Mouse (Mus musculus) frontal cortex, postnatal 25 days (tissue): Measurements from ENCODE around the gene Dusp10.

Experiments used
- DNase-seq, 2 experiments: peaks; one replicate each; pipeline ENCODE4 v3.0.0; 2022; ENCODE audit warnings: low spot score in 2 of 2

Dusp10 gene

GRCm38 (mm10) chr1:184053711-184054110 is 40.6 kb downstream of the Dusp10 start:
- DNase-seq, result no peak

GRCm38 (mm10) chr1:184054176-184054575 is 41.1 kb downstream of the Dusp10 start:
- no peak for DNase-seq

DNA sequence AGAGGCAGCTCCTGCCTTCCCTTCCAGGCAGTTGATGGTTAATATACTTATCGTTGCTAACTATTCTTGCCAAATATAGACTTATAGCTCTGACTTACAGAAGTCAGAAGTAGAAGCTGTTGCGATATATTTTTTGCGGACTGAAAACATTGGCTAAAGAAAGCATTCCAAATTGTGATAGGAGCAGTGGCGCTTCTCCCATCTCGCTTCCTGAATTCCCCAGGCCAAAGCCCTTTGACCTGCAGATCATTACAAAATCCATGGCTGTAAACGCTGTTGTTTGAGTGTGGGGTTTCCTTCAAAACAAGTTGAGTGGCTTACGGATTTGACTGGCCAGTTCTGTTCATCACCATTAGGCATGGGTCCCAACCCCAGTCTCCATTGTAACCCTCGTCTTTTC is 45.1 kb downstream of the Dusp10 start:
- DNase-seq, result no peak

DNA sequence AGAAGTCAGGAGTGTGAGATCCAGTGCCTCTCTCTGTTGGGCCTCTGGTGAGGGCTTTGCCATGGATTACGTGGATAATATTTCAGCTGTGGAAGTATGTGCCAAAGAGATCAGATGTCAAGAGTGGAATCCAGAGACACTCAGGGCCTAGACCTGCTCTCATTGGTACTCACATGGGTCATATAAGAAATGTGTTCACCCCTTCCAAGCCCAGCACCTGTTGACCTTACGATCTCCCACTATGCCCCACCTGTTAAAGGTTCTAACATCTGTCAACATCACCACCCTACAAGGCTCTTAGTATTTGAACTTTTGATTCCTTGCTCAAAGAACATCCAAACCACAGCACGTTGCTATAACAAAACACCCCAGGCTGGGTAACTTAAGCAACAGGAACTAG is 46.7 kb downstream of the Dusp10 start:
- no peak for DNase-seq

GRCm38 (mm10) chr1:184060381-184060780 is 47.3 kb downstream of the Dusp10 start:
- no peak for DNase-seq

DNA sequence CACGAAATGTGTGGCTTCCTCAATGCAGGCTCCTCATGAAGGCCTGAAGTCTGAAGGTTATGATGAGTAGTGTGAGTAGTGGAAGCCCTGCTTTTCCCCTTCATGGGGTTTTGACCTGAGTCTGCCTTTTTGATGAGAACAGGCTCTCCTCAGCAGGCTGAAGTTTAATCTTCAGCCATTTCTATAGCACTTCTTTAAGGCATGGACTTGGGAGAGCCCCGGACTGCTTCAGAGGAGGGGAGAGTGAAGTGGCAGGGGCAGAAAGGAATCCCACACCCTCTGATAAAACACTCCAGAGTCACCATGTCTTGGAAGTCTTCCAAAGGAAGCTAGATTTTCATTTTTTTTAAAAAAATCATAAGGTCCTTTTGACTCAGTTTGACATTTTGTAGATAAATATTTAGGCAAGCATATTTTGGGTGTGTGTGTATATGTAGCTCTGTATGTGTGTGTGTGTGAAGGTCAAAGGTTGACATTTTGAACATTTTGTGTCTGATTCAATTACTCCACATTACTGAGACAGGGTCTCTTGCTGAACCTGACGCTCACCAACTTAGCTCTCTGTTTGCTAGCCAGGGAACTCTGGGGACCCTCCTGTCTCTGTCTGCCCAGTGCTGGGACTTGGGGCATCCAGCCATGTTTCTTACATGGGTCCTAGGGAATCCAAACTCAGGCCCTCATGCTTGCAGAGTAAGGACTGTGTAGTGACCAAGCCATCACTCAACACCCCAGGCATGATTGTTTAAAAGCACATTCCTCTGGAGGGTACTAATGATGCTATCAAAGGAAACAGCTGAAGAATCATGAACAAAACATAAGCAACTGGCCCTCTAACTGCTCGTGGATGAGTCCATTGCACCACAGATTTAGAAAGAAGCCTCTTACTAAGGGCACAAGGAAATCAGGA is 48.0 kb downstream of the Dusp10 start:
- no peak for DNase-seq

- no peak for DNase-seq
Observed at GRCm38 (mm10) chr1:184061901-184062300, 48.8 kb downstream of the Dusp10 start.

- no peak for DNase-seq
Observed at GRCm38 (mm10) chr1:184064306-184064705, 51.2 kb downstream of the Dusp10 start.

GRCm38 (mm10) chr1:184065589-184066361 is 52.7 kb downstream of the Dusp10 start:
- DNase-seq, result no peak

DNA sequence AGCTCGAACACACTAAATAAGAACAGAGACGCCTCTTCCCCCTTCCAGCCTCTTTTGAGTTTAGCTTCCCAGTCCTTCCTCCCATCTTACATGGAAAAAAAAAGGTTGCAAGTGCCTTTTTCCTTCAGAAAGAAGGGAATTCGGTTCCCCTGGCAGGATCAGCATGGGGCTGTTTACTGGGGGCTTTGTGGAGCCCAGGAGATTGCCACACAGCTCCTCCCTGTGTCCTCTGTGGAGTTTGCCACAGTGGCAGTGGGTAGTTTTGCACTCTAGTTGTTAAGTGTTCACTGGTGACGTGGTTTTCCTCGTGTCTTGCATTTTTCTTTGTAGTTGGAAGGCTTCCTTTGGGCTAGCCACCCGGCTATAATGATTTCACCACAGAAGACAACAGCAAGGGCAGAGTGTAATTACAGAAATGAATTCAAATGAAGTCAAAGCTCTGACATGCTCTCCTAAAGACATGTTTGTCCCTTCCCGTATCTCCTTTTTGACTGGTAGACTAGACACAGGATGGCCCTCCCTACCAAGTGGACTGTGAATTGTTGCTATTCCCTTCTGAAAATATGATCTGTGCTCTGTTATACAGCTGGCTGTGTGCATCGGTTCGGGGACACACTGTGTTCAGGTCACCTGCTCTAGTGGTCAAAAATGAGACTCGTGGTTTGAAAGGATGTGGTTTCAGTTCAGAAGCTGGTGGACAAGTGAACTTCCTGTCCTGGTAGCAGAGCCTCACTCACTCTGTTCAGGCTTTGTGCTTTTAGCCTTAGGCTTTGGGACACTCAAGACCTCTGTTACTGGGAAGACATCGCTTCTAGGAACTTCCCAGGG is 53.6 kb downstream of the Dusp10 start:
- DNase-seq, result no peak

DNA sequence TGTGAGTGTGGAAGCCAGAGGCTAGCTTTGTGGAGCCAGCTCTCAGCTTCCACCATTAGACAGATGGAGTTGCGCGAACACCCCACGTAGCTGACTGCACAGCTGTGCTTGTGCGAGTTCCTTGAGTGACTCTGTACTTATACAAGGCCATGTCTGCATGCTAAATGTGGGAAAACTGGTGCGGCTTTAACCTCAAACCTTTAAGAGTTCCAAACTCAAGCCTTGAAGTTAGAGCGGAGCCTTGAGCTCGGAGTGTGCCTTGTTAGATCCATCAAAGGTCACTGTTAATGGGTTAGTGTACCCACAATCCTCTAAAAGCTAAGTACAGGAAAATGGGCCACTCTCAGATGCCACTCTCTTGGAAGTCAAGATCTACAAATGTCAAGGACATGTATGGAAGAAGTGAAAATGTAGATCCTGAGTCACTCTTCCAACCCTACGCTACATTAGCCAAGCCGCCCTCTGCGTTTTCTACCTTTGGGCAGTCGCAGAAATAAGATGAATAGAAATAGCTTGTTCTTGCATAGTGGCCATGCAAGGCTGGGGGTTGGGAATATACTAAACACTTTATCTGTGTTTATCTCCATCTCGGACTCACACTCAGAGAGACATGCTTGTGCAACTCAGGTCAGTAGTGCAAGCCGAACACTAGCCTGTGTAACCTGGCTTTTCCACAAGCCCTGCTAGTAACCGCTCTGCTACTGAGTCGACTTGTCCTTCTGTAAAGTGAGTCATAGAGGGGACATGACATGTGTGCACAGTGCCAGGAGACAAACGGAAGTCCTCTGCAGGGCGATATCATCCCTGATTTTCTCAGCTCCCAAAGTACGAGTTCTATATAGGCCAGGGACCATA is 54.8 kb downstream of the Dusp10 start:
- no peak for DNase-seq

DNA sequence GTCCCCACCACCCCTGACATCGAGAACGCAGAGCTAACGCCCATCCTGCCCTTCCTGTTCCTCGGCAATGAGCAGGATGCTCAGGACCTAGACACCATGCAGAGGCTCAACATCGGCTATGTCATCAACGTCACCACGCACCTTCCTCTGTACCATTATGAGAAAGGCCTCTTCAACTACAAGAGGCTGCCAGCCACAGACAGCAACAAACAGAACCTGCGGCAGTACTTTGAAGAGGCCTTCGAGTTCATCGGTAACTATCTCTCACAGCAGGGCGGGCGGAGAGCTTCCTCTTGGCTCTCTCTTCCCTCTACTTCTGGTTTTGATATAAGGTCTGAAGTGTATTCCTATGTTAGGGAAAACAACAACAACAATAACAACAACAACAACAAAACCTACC is 55.9 kb downstream of the Dusp10 start:
- no peak for DNase-seq

GRCm38 (mm10) chr1:184076065-184076464 is 63.0 kb downstream of the Dusp10 start:
- no peak for DNase-seq

DNA sequence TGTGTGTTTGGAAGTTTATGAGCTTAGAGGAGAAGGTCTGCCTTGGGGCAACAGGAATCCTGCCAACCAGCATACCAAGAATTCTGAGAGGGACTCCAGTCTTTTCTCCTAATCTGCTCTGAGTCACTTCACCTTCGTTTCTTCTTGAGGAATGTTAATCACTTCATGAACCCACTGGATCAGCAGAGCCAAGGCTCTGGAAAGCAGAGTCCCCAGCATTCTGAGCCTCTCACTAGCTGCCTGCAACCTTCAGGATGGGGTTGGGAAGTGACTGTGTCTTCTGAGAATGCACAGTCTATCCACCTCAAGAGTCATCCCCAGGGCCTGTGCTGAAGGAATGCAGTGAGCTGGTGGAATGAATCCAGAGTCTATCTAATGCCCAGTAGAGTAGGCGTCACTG is 63.7 kb downstream of the Dusp10 start:
- DNase-seq, result no peak

GRCm38 (mm10) chr1:184079304-184079703 is 66.2 kb downstream of the Dusp10 start:
- DNase-seq, result no peak

DNA sequence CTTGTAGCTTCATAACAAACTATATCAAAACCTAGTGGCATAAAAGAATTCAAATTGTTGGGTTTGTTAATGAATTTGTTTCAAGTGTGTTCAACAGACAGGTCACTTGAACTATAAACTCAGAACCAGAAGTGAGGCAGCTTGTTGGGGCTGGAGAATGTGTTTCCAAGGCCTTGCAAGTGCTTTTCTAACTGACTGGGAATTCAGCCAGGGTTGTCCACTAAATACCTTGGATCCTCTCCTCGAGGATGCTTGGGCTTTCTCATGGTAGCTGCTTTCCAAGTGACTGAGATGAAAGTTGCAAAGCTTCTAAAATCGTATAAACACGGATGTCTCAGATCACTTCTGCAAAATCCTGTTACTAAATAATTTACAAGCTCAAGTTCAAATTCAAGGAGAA is 69.6 kb downstream of the Dusp10 start:
- no peak for DNase-seq

- DNase-seq, result no peak
Observed at GRCm38 (mm10) chr1:184083166-184083565, 70.1 kb downstream of the Dusp10 start.

- DNase-seq, result no peak
Observed at GRCm38 (mm10) chr1:184084961-184085360, 71.9 kb downstream of the Dusp10 start.

DNA sequence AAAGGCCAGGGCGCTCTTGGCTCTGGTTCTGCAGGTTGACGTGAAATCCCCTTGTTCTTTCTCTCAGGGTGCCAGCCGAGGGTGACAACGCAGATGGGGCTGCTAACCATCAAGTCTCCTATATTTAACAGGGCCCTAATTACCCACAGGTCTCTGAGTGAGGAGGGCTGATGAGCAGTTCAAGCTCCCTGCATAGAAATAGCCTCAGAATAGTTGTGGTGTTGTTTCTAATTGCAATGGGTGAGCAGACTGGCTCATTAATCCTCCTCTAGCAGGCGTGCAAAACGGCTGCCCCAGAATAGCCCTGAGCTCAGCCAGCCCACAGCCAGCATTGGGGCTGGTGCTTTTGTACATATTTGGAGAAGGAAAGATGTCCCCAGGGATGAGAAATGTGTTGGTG is 77.4 kb downstream of the Dusp10 start:
- no peak for DNase-seq

DNA sequence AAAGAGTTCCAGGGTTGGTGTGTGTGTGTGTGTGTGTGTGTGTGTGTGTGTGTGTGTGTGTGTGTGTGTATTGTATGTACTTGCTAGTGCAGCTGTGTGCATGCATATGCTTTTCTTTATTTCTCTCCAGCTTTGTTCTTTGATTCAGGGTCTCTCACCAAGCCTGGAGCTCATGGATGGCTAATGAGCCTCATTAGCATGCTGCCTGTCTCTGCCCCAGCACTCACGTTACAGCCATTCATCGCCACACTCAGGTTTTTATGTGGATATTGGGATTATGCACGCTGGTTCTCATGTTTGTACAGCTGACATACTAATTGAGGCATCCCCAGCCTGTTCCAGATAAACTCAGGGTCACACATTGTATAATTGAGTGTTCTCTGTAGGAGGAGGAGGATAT is 81.8 kb downstream of the Dusp10 start:
- no peak for DNase-seq

DNA sequence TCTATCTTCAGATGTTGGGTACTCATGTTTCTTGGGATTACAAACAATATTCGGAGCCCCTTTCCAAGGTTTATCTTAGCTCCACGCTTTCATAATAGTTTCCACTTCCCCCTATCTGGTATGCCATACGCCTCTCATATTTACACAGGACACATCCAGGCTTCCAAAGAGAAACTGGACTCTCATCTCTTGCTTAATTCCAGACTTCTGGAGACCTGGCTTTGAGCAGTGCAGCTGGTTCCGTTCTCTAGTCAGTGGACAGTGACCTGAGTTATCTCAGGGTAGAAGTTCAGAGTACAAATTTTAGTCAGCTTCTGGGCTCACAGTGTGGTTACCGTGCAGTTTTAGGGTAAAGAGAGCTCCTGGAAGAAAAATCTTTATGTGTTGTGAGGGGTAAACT is 87.3 kb downstream of the Dusp10 start:
- DNase-seq, result no peak
